Mouse (Mus musculus): ENCODE measurements around the gene Rfng. TPM values are rescaled to one million over a fixed set of nuclear protein-coding genes. Genes with fewer than 3 reads are reported as not detected.

Gene Rfng
- total and polyA plus RNA-seq, 3 experiments: 12.7 to 40.7 TPM; not detected in 1

DNA sequence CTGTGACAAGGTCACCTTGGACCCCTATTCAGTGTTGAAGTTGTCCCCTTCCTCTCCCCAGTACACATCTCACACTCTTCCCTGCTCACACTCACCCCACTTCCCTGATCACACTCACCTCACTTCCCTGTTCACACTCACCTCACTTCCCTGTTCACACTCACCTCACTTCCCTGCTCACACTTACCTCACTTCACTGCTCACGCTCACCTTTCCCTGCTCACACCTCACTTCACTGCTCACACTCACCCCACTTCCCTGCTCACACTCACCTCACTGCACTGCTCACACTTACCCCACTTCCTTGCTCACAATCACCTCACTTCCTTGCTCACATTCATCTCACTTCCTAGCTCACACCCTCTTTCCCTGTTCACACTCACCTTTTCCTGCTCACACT, 52.6 kb downstream of the Rfng start:
- peaks cover 0 to 2% of the 10 kb centered on the region in 2 experiments; a peak in 3 of 4 replicates for H3K27me3 ChIP-seq (ENCODE audit: control insufficient read depth in 1 of 2, insufficient read depth in 2 of 2, low read length in 2 of 2)
- no peaks in the 10 kb centered on the region for H3K79me2 ChIP-seq (ENCODE audit: control insufficient read depth, insufficient read depth, low read length, poor library complexity)
- H3K9ac ChIP-seq (ENCODE audit: control insufficient read depth, low read depth, low read length, poor library complexity, severe bottlenecking): no peak overlapping the region
- no peaks in the 10 kb centered on the region for H3K36me3 ChIP-seq (ENCODE audit: control insufficient read depth in 1 of 2, insufficient read depth in 2 of 2, low read length in 2 of 2)
- TF ChIP-seq MAZ (IDR thresholded peaks at IDR 0.05; ENCODE audit: low read depth, low read length): no peak
- peaks cover 0 to 4% of the 10 kb centered on the region in 2 experiments; a peak in 1 of 4 replicates for H3K4me1 ChIP-seq (ENCODE audit: control insufficient read depth in 1 of 2, insufficient read depth in 2 of 2, low read length in 2 of 2)
- no peak overlapping the region for H3K4me3 ChIP-seq (ENCODE audit: control insufficient read depth in 1 of 2, insufficient read depth in 1 of 2, low read depth in 2 of 2, low read length in 2 of 2)
- H3K9me3 ChIP-seq (replicated peaks; ENCODE audit: insufficient read depth, low read length): no peaks in the 10 kb centered on the region
- no peak for DNase-seq (ENCODE audit: low read depth, low spot score)
- H3K27ac ChIP-seq (ENCODE audit: control insufficient read depth, low read depth, low read length): no peak overlapping the region

Other genes starting within 250 kb of the Rfng start
- 27.2 and 36.6 TPM in 2 replicates for gene Mcrip1, start 234.5 kb downstream of the Rfng start, total RNA-seq (2012; rRNA removed)
- 10 to 100 TPM in 1 of 2 experiments, not detected in 1; 83.5 TPM for gene Mcrip1, start 234.5 kb downstream of the Rfng start, polyA plus RNA-seq (2012; ENCODE audit: insufficient read depth in 1 of 2, insufficient read length in 2 of 2, low read depth in 1 of 2, low replicate concordance in 2 of 2, missing spikeins in 1 of 2)
- not detected in 2 replicates for gene Ppp1r27, start 233.1 kb downstream of the Rfng start, total RNA-seq (2012; rRNA removed)
- not detected for gene Ppp1r27, start 233.1 kb downstream of the Rfng start, polyA plus RNA-seq (2012; ENCODE audit: insufficient read depth in 1 of 2, insufficient read length in 2 of 2, low read depth in 1 of 2, low replicate concordance in 2 of 2, missing spikeins in 1 of 2)
- gene P4hb, start 211.0 kb downstream of the Rfng start, total RNA-seq (2012; rRNA removed): 625 and 639 TPM in 2 replicates
- 1,000 to 10,000 TPM in 1 of 2 experiments, 100 to 1,000 TPM in 1; 563 to 1,152 TPM for gene P4hb, start 211.0 kb downstream of the Rfng start, polyA plus RNA-seq (2012; ENCODE audit: insufficient read depth in 1 of 2, insufficient read length in 2 of 2, low read depth in 1 of 2, low replicate concordance in 2 of 2, missing spikeins in 1 of 2)
- 364 and 367 TPM in 2 replicates for gene Arhgdia, start 202.6 kb downstream of the Rfng start, total RNA-seq (2012; rRNA removed)
- 100 to 1,000 TPM; 601 to 821 TPM for gene Arhgdia, start 202.6 kb downstream of the Rfng start, polyA plus RNA-seq (2012; ENCODE audit: insufficient read depth in 1 of 2, insufficient read length in 2 of 2, low read depth in 1 of 2, low replicate concordance in 2 of 2, missing spikeins in 1 of 2)
- 1,072 and 1,078 TPM in 2 replicates for gene Alyref, start 185.8 kb downstream of the Rfng start, total RNA-seq (2012; rRNA removed)
- 100 to 1,000 TPM in 1 of 2 experiments, not detected in 1; 600 TPM for gene Alyref, start 185.8 kb downstream of the Rfng start, polyA plus RNA-seq (2012; ENCODE audit: insufficient read depth in 1 of 2, insufficient read length in 2 of 2, low read depth in 1 of 2, low replicate concordance in 2 of 2, missing spikeins in 1 of 2)
- gene Anapc11, start 185.8 kb downstream of the Rfng start, total RNA-seq (2012; rRNA removed): 97.3 and 130 TPM in 2 replicates
- 100 to 1,000 TPM in 1 of 2 experiments, not detected in 1; 120 TPM for gene Anapc11, start 185.8 kb downstream of the Rfng start, polyA plus RNA-seq (2012; ENCODE audit: insufficient read depth in 1 of 2, insufficient read length in 2 of 2, low read depth in 1 of 2, low replicate concordance in 2 of 2, missing spikeins in 1 of 2)
- gene Npb, start 175.7 kb downstream of the Rfng start, total RNA-seq (2012; rRNA removed): 0.27 and 0.62 TPM in 2 replicates
- 1 to 10 TPM in 1 of 2 experiments, not detected in 1; 1.7 TPM for gene Npb, start 175.7 kb downstream of the Rfng start, polyA plus RNA-seq (2012; ENCODE audit: insufficient read depth in 1 of 2, insufficient read length in 2 of 2, low read depth in 1 of 2, low replicate concordance in 2 of 2, missing spikeins in 1 of 2)
- gene Pcyt2, start 166.3 kb downstream of the Rfng start, total RNA-seq (2012; rRNA removed): 71.8 and 86.7 TPM in 2 replicates
- 10 to 100 TPM in 1 of 2 experiments, not detected in 1; 87.3 TPM for gene Pcyt2, start 166.3 kb downstream of the Rfng start, polyA plus RNA-seq (2012; ENCODE audit: insufficient read depth in 1 of 2, insufficient read length in 2 of 2, low read depth in 1 of 2, low replicate concordance in 2 of 2, missing spikeins in 1 of 2)
- gene Sirt7, start 159.0 kb downstream of the Rfng start, total RNA-seq (2012; rRNA removed): 61.6 and 78.2 TPM in 2 replicates
- 10 to 100 TPM in 1 of 2 experiments, not detected in 1; 72.3 TPM for gene Sirt7, start 159.0 kb downstream of the Rfng start, polyA plus RNA-seq (2012; ENCODE audit: insufficient read depth in 1 of 2, insufficient read length in 2 of 2, low read depth in 1 of 2, low replicate concordance in 2 of 2, missing spikeins in 1 of 2)
- gene Mafg, start 150.6 kb downstream of the Rfng start, total RNA-seq (2012; rRNA removed): 26.5 and 29.7 TPM in 2 replicates
- 100 to 1,000 TPM in 1 of 2 experiments, 10 to 100 TPM in 1; 54.0 to 113 TPM for gene Mafg, start 150.6 kb downstream of the Rfng start, polyA plus RNA-seq (2012; ENCODE audit: insufficient read depth in 1 of 2, insufficient read length in 2 of 2, low read depth in 1 of 2, low replicate concordance in 2 of 2, missing spikeins in 1 of 2)
- gene Pycr1, start 140.4 kb downstream of the Rfng start, total RNA-seq (2012; rRNA removed): 2.6 and 7.1 TPM in 2 replicates
- 10 to 100 TPM in 1 of 2 experiments, not detected in 1; 15.3 TPM for gene Pycr1, start 140.4 kb downstream of the Rfng start, polyA plus RNA-seq (2012; ENCODE audit: insufficient read depth in 1 of 2, insufficient read length in 2 of 2, low read depth in 1 of 2, low replicate concordance in 2 of 2, missing spikeins in 1 of 2)
- gene Myadml2, start 136.0 kb downstream of the Rfng start, total RNA-seq (2012; rRNA removed): not detected in 2 replicates
- gene Myadml2, start 136.0 kb downstream of the Rfng start, polyA plus RNA-seq (2012; ENCODE audit: insufficient read depth in 1 of 2, insufficient read length in 2 of 2, low read depth in 1 of 2, low replicate concordance in 2 of 2, missing spikeins in 1 of 2): not detected
- not detected in 2 replicates for gene Notum, start 123.0 kb downstream of the Rfng start, total RNA-seq (2012; rRNA removed)
- gene Notum, start 123.0 kb downstream of the Rfng start, polyA plus RNA-seq (2012; ENCODE audit: insufficient read depth in 1 of 2, insufficient read length in 2 of 2, low read depth in 1 of 2, low replicate concordance in 2 of 2, missing spikeins in 1 of 2): not detected
- gene Aspscr1, start 111.2 kb downstream of the Rfng start, total RNA-seq (2012; rRNA removed): 31.9 and 36.2 TPM in 2 replicates
- 10 to 100 TPM in 1 of 2 experiments, not detected in 1; 72.5 TPM for gene Aspscr1, start 111.2 kb downstream of the Rfng start, polyA plus RNA-seq (2012; ENCODE audit: insufficient read depth in 1 of 2, insufficient read length in 2 of 2, low read depth in 1 of 2, low replicate concordance in 2 of 2, missing spikeins in 1 of 2)
- 140 and 141 TPM in 2 replicates for gene Cenpx, start 70.5 kb downstream of the Rfng start, total RNA-seq (2012; rRNA removed)
- 100 to 1,000 TPM in 1 of 2 experiments, not detected in 1; 206 TPM for gene Cenpx, start 70.5 kb downstream of the Rfng start, polyA plus RNA-seq (2012; ENCODE audit: insufficient read depth in 1 of 2, insufficient read length in 2 of 2, low read depth in 1 of 2, low replicate concordance in 2 of 2, missing spikeins in 1 of 2)
- gene Lrrc45, start 70.3 kb downstream of the Rfng start, total RNA-seq (2012; rRNA removed): 26.5 and 45.1 TPM in 2 replicates
- gene Lrrc45, start 70.3 kb downstream of the Rfng start, polyA plus RNA-seq (2012; ENCODE audit: insufficient read depth in 1 of 2, insufficient read length in 2 of 2, low read depth in 1 of 2, low replicate concordance in 2 of 2, missing spikeins in 1 of 2): 10 to 100 TPM in 1 of 2 experiments, not detected in 1; 31.0 TPM
- 7.8 and 12.0 TPM in 2 replicates for gene Rac3, start 62.7 kb downstream of the Rfng start, total RNA-seq (2012; rRNA removed)
- 10 to 100 TPM in 1 of 2 experiments, not detected in 1; 13.1 TPM for gene Rac3, start 62.7 kb downstream of the Rfng start, polyA plus RNA-seq (2012; ENCODE audit: insufficient read depth in 1 of 2, insufficient read length in 2 of 2, low read depth in 1 of 2, low replicate concordance in 2 of 2, missing spikeins in 1 of 2)
- 12.0 and 14.1 TPM in 2 replicates for gene Dcxr, start 56.9 kb downstream of the Rfng start, total RNA-seq (2012; rRNA removed)
- gene Dcxr, start 56.9 kb downstream of the Rfng start, polyA plus RNA-seq (2012; ENCODE audit: insufficient read depth in 1 of 2, insufficient read length in 2 of 2, low read depth in 1 of 2, low replicate concordance in 2 of 2, missing spikeins in 1 of 2): 10 to 100 TPM in 1 of 2 experiments, not detected in 1; 12.2 TPM
- not detected in 2 replicates for gene Cbr2, start 52.1 kb downstream of the Rfng start, total RNA-seq (2012; rRNA removed)
- gene Cbr2, start 52.1 kb downstream of the Rfng start, polyA plus RNA-seq (2012; ENCODE audit: insufficient read depth in 1 of 2, insufficient read length in 2 of 2, low read depth in 1 of 2, low replicate concordance in 2 of 2, missing spikeins in 1 of 2): not detected
- gene Hmga1b, start 21.4 kb downstream of the Rfng start, total RNA-seq (2012; rRNA removed): 190 and 206 TPM in 2 replicates
- gene Hmga1b, start 21.4 kb downstream of the Rfng start, polyA plus RNA-seq (2012; ENCODE audit: insufficient read depth in 1 of 2, insufficient read length in 2 of 2, low read depth in 1 of 2, low replicate concordance in 2 of 2, missing spikeins in 1 of 2): 100 to 1,000 TPM in 1 of 2 experiments, not detected in 1; 633 TPM
- gene Gps1, start 65 bp upstream of the Rfng start, total RNA-seq (2012; rRNA removed): 206 and 266 TPM in 2 replicates
- 100 to 1,000 TPM; 173 to 219 TPM for gene Gps1, start 65 bp upstream of the Rfng start, polyA plus RNA-seq (2012; ENCODE audit: insufficient read depth in 1 of 2, insufficient read length in 2 of 2, low read depth in 1 of 2, low replicate concordance in 2 of 2, missing spikeins in 1 of 2)
- gene Dus1l, start 12.2 kb upstream of the Rfng start, total RNA-seq (2012; rRNA removed): 190 and 203 TPM in 2 replicates
- gene Dus1l, start 12.2 kb upstream of the Rfng start, polyA plus RNA-seq (2012; ENCODE audit: insufficient read depth in 1 of 2, insufficient read length in 2 of 2, low read depth in 1 of 2, low replicate concordance in 2 of 2, missing spikeins in 1 of 2): 100 to 1,000 TPM in 1 of 2 experiments, not detected in 1; 171 TPM
- 317 and 342 TPM in 2 replicates for gene Fasn, start 40.3 kb upstream of the Rfng start, total RNA-seq (2012; rRNA removed)
- 100 to 1,000 TPM; 256 to 313 TPM for gene Fasn, start 40.3 kb upstream of the Rfng start, polyA plus RNA-seq (2012; ENCODE audit: insufficient read depth in 1 of 2, insufficient read length in 2 of 2, low read depth in 1 of 2, low replicate concordance in 2 of 2, missing spikeins in 1 of 2)
- gene Ccdc57, start 148.7 kb upstream of the Rfng start, total RNA-seq (2012; rRNA removed): 4.4 and 5.3 TPM in 2 replicates
- 1 to 10 TPM in 1 of 2 experiments, not detected in 1; 7.4 TPM for gene Ccdc57, start 148.7 kb upstream of the Rfng start, polyA plus RNA-seq (2012; ENCODE audit: insufficient read depth in 1 of 2, insufficient read length in 2 of 2, low read depth in 1 of 2, low replicate concordance in 2 of 2, missing spikeins in 1 of 2)
- 570 and 748 TPM in 2 replicates for gene Slc16a3, start 164.3 kb upstream of the Rfng start, total RNA-seq (2012; rRNA removed)
- 100 to 1,000 TPM in 1 of 2 experiments, 10 to 100 TPM in 1; 85.7 to 610 TPM for gene Slc16a3, start 164.3 kb upstream of the Rfng start, polyA plus RNA-seq (2012; ENCODE audit: insufficient read depth in 1 of 2, insufficient read length in 2 of 2, low read depth in 1 of 2, low replicate concordance in 2 of 2, missing spikeins in 1 of 2)
- gene Csnk1d, start 207.1 kb upstream of the Rfng start, total RNA-seq (2012; rRNA removed): 81.3 and 83.2 TPM in 2 replicates
- gene Csnk1d, start 207.1 kb upstream of the Rfng start, polyA plus RNA-seq (2012; ENCODE audit: insufficient read depth in 1 of 2, insufficient read length in 2 of 2, low read depth in 1 of 2, low replicate concordance in 2 of 2, missing spikeins in 1 of 2): 100 to 1,000 TPM; 121 to 329 TPM